Mouse (Mus musculus): ENCODE data around the gene Qrsl1.
A peak's percentile ranks its signal among the peaks of the same experiment; 100 is the strongest.

Gene Qrsl1

GRCm38 (mm10) chr10:43870752-43871151 is 30.8 kb downstream of the Qrsl1 start:
- DNase-seq (ENCODE audit: low spot score) = peak; percentile 6

- no peak for DNase-seq (ENCODE audit: low spot score)
These were observed 45.2 kb downstream of the Qrsl1 start for GRCm38 (mm10) chr10:43856351-43856750.

GRCm38 (mm10) chr10:43855916-43856315 is 45.6 kb downstream of the Qrsl1 start:
- DNase-seq (ENCODE audit: low spot score) = no peak

GRCm38 (mm10) chr10:43851898-43852297 is 49.6 kb downstream of the Qrsl1 start:
- no peak for DNase-seq (ENCODE audit: low spot score)

- no peak for DNase-seq (ENCODE audit: low spot score)
These were observed 52.1 kb downstream of the Qrsl1 start for GRCm38 (mm10) chr10:43849478-43849877.

- no peak for DNase-seq (ENCODE audit: low spot score)
These were observed 55.4 kb downstream of the Qrsl1 start for GRCm38 (mm10) chr10:43846141-43846622.

- no peak for DNase-seq (ENCODE audit: low spot score)
These were observed 56.1 kb downstream of the Qrsl1 start for GRCm38 (mm10) chr10:43845442-43845841.

GRCm38 (mm10) chr10:43841441-43841840 is 60.1 kb downstream of the Qrsl1 start:
- DNase-seq (ENCODE audit: low spot score) = no peak

GRCm38 (mm10) chr10:43832868-43833267 is 68.7 kb downstream of the Qrsl1 start:
- no peak for DNase-seq (ENCODE audit: low spot score)

- DNase-seq (ENCODE audit: low spot score) = no peak
These were observed 71.1 kb downstream of the Qrsl1 start for GRCm38 (mm10) chr10:43830251-43831018.

- DNase-seq (ENCODE audit: low spot score) = no peak
These were observed 72.9 kb downstream of the Qrsl1 start for GRCm38 (mm10) chr10:43828686-43829015.

- no peak for DNase-seq (ENCODE audit: low spot score)
These were observed 73.4 kb downstream of the Qrsl1 start for GRCm38 (mm10) chr10:43827958-43828685.

- DNase-seq (ENCODE audit: low spot score) = no peak
These were observed 74.5 kb downstream of the Qrsl1 start for GRCm38 (mm10) chr10:43826773-43827621.

- no peak for DNase-seq (ENCODE audit: low spot score)
These were observed 75.8 kb downstream of the Qrsl1 start for GRCm38 (mm10) chr10:43825696-43826095.

- DNase-seq (ENCODE audit: low spot score) = no peak
These were observed 76.8 kb downstream of the Qrsl1 start for GRCm38 (mm10) chr10:43824713-43825112.
